Mouse (Mus musculus) neural tube, embryonic 11.5 days (tissue): ENCODE results near the gene Per3. TPM values are rescaled to one million over a fixed set of nuclear protein-coding genes. Genes with fewer than 3 reads are reported as not detected.
"Not testable (repeated sequence)": the region's sequence is repeated elsewhere in the genome, so short reads cannot be mapped to it uniquely, and the experiment has no call there.

Source experiments
- ATAC-seq: fragments of 200-750 bp; cut with Nextera tagmentation; 2 replicates; pipeline ENCODE4 v1.8.0; 2017; ENCODE audit warnings: moderate number of reproducible peaks, mild to moderate bottlenecking, moderate TSS enrichment, moderate library complexity; ENCODE audit not compliant: insufficient read depth, low FRiP score, low TSS enrichment
- DNase-seq: peaks from one replicate; pipeline ENCODE4 v3.0.0-alpha.2; 2015; ENCODE audit warnings: low spot score
- H3K27ac ChIP-seq: fragments of 300-500 bp; sonication (generic); 2 replicates; pipeline ENCODE4 v1.5.1; 2014; ENCODE audit warnings: low read depth, mild to moderate bottlenecking, low read length
- H3K27me3 ChIP-seq: fragments of 300-500 bp; sonication (generic); 2 replicates; pipeline ENCODE4 v1.6.1; 2014; ENCODE audit warnings: mild to moderate bottlenecking, low read length, mixed read lengths; ENCODE audit not compliant: control insufficient read depth, insufficient read depth
- H3K36me3 ChIP-seq: fragments of 300-500 bp; sonication (generic); 2 replicates; pipeline ENCODE4 v1.6.1; 2014; ENCODE audit warnings: mild to moderate bottlenecking, low read length, moderate library complexity, mixed read lengths; ENCODE audit not compliant: control insufficient read depth, insufficient read depth
- H3K4me1 ChIP-seq: fragments of 300-500 bp; sonication (generic); 2 replicates; pipeline ENCODE4 v1.6.1; 2014; ENCODE audit warnings: low read length, mixed read lengths; ENCODE audit not compliant: control insufficient read depth, insufficient read depth
- H3K4me2 ChIP-seq: fragments of 300-500 bp; sonication (generic); 2 replicates; pipeline ENCODE4 v1.6.1; 2014; ENCODE audit warnings: low read depth, mild to moderate bottlenecking, moderate library complexity
- H3K4me3 ChIP-seq: fragments of 300-500 bp; sonication (generic); 2 replicates; pipeline ENCODE4 v1.5.1; 2014; ENCODE audit warnings: low read depth, low read length
- H3K9ac ChIP-seq: fragments of 300-500 bp; sonication (generic); 2 replicates; pipeline ENCODE4 v1.6.1; 2014; ENCODE audit warnings: mild to moderate bottlenecking, low read length
- H3K9me3 ChIP-seq: fragments of 300-500 bp; sonication (generic); 2 replicates; pipeline ENCODE4 v1.6.1; 2016; ENCODE audit warnings: low read length; ENCODE audit not compliant: control insufficient read depth
- WGBS: fragments of 180-500 bp; shearing (Covaris S2); extraction: QIAGEN DNeasy Blood & Tissue Kit; methylation state at CpG from one replicate; pipeline ENCODE4 v1.1.7; 2014; 5-methylcytosine and 5-hydroxymethylcytosine counted together
- polyA plus RNA-seq: library from polyadenylated mRNA; unstranded; fragments of >200 nt; fragmentation: Nextera tagmentation; extraction: Ambion mirVana; gene quantifications from 2 replicates; pipeline ENCODE4 v1.2.1, GENCODE M21; 2014

Gene Per3
- polyA plus RNA-seq, 1 experiment from 2014 or later: 4.9 TPM

GRCm38 (mm10) chr4:151044944-151045570, 592 bp upstream of the Per3 start:
- Histone ChIP-seq H3K27ac (no peak overlapping the region), H3K4me2 (peak overlapping the region; percentile 94), H3K9me3 (no peaks in the 10 kb centered on the region), H3K4me1 (peaks cover 13% of the 10 kb centered on the region), H3K4me3 (peak overlapping the region; percentile 47), H3K36me3 (no peaks in the 10 kb centered on the region; the same call in 1 of the 2 replicates), H3K27me3 (no peaks in the 10 kb centered on the region), H3K9ac (peak overlapping the region; percentile 24)
- DNase-seq (no peak), ATAC-seq (no peak; the same call in 1 of the 2 replicates)
- 5% methylated on average over 21 of the region's 21 CpGs for WGBS

GRCm38 (mm10) chr4:151043281-151043680, 1.2 kb downstream of the Per3 start:
- H3K4me3 ChIP-seq: no peak overlapping the region
- H3K27ac ChIP-seq: no peak overlapping the region
- no peaks in the 10 kb centered on the region for H3K9me3 ChIP-seq
- no peak overlapping the region for H3K9ac ChIP-seq
- peak overlapping the region; percentile 94 for H3K4me2 ChIP-seq
- 37% methylated on average over 5 of the region's 5 CpGs for WGBS
- DNase-seq: no peak
- H3K4me1 ChIP-seq: peaks cover 13% of the 10 kb centered on the region
- ATAC-seq: no peak
- no peaks in the 10 kb centered on the region for H3K36me3 ChIP-seq
- no peaks in the 10 kb centered on the region for H3K27me3 ChIP-seq

- ATAC-seq (no peak), DNase-seq (no peak)
- Histone ChIP-seq H3K9ac (no peak overlapping the region), H3K4me3 (no peak overlapping the region), H3K9me3 (no peaks in the 10 kb centered on the region), H3K4me2 (no peak overlapping the region), H3K27me3 (no peaks in the 10 kb centered on the region), H3K27ac (no peak overlapping the region), H3K4me1 (peaks cover 13% of the 10 kb centered on the region), H3K36me3 (no peaks in the 10 kb centered on the region)
- WGBS: 82% methylated on average over 5 of the region's 5 CpGs
These were observed 3.0 kb downstream of the Per3 start for GRCm38 (mm10) chr4:151041506-151041905.

- no peak for ATAC-seq
- no peaks in the 10 kb centered on the region for H3K36me3 ChIP-seq
These were observed 6.7 kb downstream of the Per3 start for GRCm38 (mm10) chr4:151037800-151038199.

GRCm38 (mm10) chr4:151036521-151036920, 7.9 kb downstream of the Per3 start:
- DNase-seq (no peak), ATAC-seq (no peak)
- no peak overlapping the region for H3K4me2 ChIP-seq
- H3K4me1 ChIP-seq: no peaks in the 10 kb centered on the region
- H3K9me3 ChIP-seq: no peaks in the 10 kb centered on the region
- no peak overlapping the region for H3K27ac ChIP-seq
- 92% methylated on average over 7 of the region's 7 CpGs for WGBS
- H3K4me3 ChIP-seq: no peak overlapping the region
- no peak overlapping the region for H3K9ac ChIP-seq
- H3K36me3 ChIP-seq: no peaks in the 10 kb centered on the region
- H3K27me3 ChIP-seq: no peaks in the 10 kb centered on the region

More at GRCm38 (mm10) chr4:151037800-151038199, 6.7 kb downstream of the Per3 start:
- Histone ChIP-seq H3K9me3 (no peaks in the 10 kb centered on the region), H3K9ac (no peak overlapping the region), H3K27ac (no peak overlapping the region), H3K4me1 (no peaks in the 10 kb centered on the region), H3K4me3 (no peak overlapping the region), H3K27me3 (no peaks in the 10 kb centered on the region), H3K4me2 (no peak overlapping the region)
- no peak for DNase-seq
- WGBS: 91% methylated on average over 11 of the region's 11 CpGs

GRCm38 (mm10) chr4:151027001-151027400, 17.5 kb downstream of the Per3 start:
- Histone ChIP-seq H3K4me3 (no peak overlapping the region), H3K4me2 (no peak overlapping the region), H3K27ac (no peak overlapping the region), H3K9ac (no peak overlapping the region), H3K36me3 (no peaks in the 10 kb centered on the region), H3K9me3 (no peaks in the 10 kb centered on the region), H3K4me1 (no peaks in the 10 kb centered on the region), H3K27me3 (no peaks in the 10 kb centered on the region)
- DNase-seq (peak; percentile 32), ATAC-seq (no peak)
- WGBS: 48% methylated on average over 6 of the region's 6 CpGs

- H3K27me3 ChIP-seq: no peaks in the 10 kb centered on the region
- no peak overlapping the region for H3K4me3 ChIP-seq
- H3K4me1 ChIP-seq: no peaks in the 10 kb centered on the region
- 86% methylated on average over 9 of the region's 9 CpGs for WGBS
- H3K36me3 ChIP-seq: no peaks in the 10 kb centered on the region
- no peak overlapping the region for H3K27ac ChIP-seq
- no peak for DNase-seq
- H3K9ac ChIP-seq: no peak overlapping the region
- no peak for ATAC-seq
- H3K9me3 ChIP-seq: no peaks in the 10 kb centered on the region
- no peak overlapping the region for H3K4me2 ChIP-seq
These were observed 20.3 kb downstream of the Per3 start for GRCm38 (mm10) chr4:151024152-151024551.

- 90% methylated on average over 1 of the region's 1 CpGs for WGBS
- H3K27ac ChIP-seq, H3K4me3 ChIP-seq, H3K4me1 ChIP-seq, H3K9ac ChIP-seq, H3K4me2 ChIP-seq, ATAC-seq, H3K27me3 ChIP-seq, DNase-seq, H3K36me3 ChIP-seq, H3K9me3 ChIP-seq: not testable (repeated sequence)
These were observed 27.1 kb downstream of the Per3 start for GRCm38 (mm10) chr4:151017356-151017755.

- WGBS: 79% methylated on average over 10 of the region's 10 CpGs
- Histone ChIP-seq H3K36me3 (0 out of 2 replicates have a peak, but pooled peaks cover 2% of the 10 kb centered on the region), H3K9ac (no peak overlapping the region)
These were observed 28.5 kb downstream of the Per3 start for GRCm38 (mm10) chr4:151015946-151016345.

More at GRCm38 (mm10) chr4:151015946-151016345, 28.5 kb downstream of the Per3 start:
- Histone ChIP-seq H3K4me3 (no peak overlapping the region), H3K9me3 (no peaks in the 10 kb centered on the region), H3K27me3 (no peaks in the 10 kb centered on the region), H3K4me2 (no peak overlapping the region), H3K27ac (no peak overlapping the region), H3K4me1 (no peaks in the 10 kb centered on the region)
- ATAC-seq: no peak
- no peak for DNase-seq
